Mouse (Mus musculus): ENCODE measurements around the gene Rbp4.

GRCm38 (mm10) chr19:38156243-38156642, 31.2 kb upstream of the Rbp4 start:
- TF ChIP-seq POLR2A (IDR thresholded peaks at IDR 0.05; ENCODE audit: control insufficient read depth in 1 of 2, insufficient read depth in 1 of 2, low read depth in 1 of 2, low read length in 2 of 2, poor library complexity in 1 of 2), result no peak
- no peak for TF ChIP-seq NRF1 (IDR thresholded peaks at IDR 0.05; ENCODE audit: insufficient read depth, low read depth, low read length, poor library complexity, severe bottlenecking)
- TF ChIP-seq ZKSCAN1 (IDR thresholded peaks at IDR 0.05; ENCODE audit: low read depth, low read length), result no peak
- no peak for TF ChIP-seq HCFC1 (IDR thresholded peaks at IDR 0.05; ENCODE audit: low read depth, low read length)
- TF ChIP-seq ZNF384 (IDR thresholded peaks at IDR 0.05; ENCODE audit: low read depth, low read length), result no peak
- TF ChIP-seq TAL1 (IDR thresholded peaks at IDR 0.05; ENCODE audit: low read length), result no peak
- no peak for TF ChIP-seq POLR2AphosphoS2 (IDR thresholded peaks at IDR 0.05; ENCODE audit: low read length)
- TF ChIP-seq MXI1 (IDR thresholded peaks at IDR 0.05; ENCODE audit: low read depth, low read length), result no peak
- TF ChIP-seq EP300 (IDR thresholded peaks at IDR 0.05; ENCODE audit: low read depth in 1 of 2, low read length in 2 of 2), result no peak
- no peak for TF ChIP-seq GATA1 (IDR thresholded peaks at IDR 0.05; ENCODE audit: low read depth, low read length)
- TF ChIP-seq CTCF (IDR thresholded peaks at IDR 0.05 in 2 of 3, conservative IDR thresholded peaks at IDR 0.05 in 1 of 3; ENCODE audit: control insufficient read depth in 1 of 3, insufficient read depth in 1 of 3, low read depth in 2 of 3, low read length in 3 of 3, poor library complexity in 1 of 3, severe bottlenecking in 1 of 3), result peak in 2 of 3 experiments; percentile 21 to 26; a peak in 3 of 6 replicates
- no peak for TF ChIP-seq BHLHE40 (IDR thresholded peaks at IDR 0.05; ENCODE audit: borderline replicate concordance, low read depth, low read length)

Data from MEL (cell line).